Comparison of ENCODE assay signal across 14 mouse cellular contexts in the genomic region with DNA sequence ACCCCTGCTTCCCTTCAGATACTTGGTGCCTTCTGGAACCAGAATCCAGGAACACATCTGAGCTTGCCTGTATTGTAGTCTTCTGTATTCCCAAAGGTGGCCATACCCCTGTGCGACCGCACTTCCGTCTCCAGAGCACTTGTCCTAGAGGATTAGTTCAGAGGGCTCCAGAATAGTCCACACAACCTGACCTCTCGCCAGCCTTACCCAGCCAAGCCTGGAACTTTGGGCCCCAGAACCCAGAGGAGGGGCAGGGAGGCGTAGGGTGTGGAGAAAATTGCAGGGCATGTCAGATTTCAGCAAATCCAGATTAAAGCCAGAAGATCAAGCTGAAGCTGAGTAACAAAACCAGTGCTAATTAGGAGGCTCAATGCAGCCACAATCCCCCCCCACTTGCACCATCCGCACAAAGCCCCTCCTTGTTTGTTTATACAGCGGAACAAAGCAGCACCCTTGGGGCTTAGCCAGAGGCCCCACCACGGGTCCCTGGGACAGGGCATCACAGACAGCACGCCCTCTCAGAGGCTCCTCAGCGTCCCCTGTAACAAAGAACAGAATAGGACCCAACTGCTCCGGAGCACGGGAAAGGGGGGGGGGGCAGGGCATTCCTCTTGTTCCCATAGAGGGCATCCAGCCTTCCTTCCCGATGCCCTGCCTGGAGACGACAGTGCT. TPM values are rescaled to one million over a fixed set of nuclear protein-coding genes. Genes with fewer than 3 reads are reported as not detected.
A peak's percentile ranks its signal among the peaks of the same experiment; 100 is the strongest.
DNase-seq lines count a peak whose midpoint lies in the region; ATAC-seq and TF ChIP-seq lines count a peak whose summit lies in the region.
"Had no signal": no experiment of that assay in that cellular context is flagged by ENCODE, and none has a peak within 500 bp of the region (broad histone marks: within the 10 kb centered on the region; RNA-seq: fewer than 3 reads in every experiment).

No protein-coding gene starts in this region.

- 14% methylated on average over 14 of the region's 14 CpGs for WGBS in embryonic facial prominence, embryonic 13.5 days
- 10% methylated on average over 14 of the region's 14 CpGs for WGBS in hindbrain, embryonic 12.5 days
- WGBS in midbrain, embryonic 14.5 days, result 8% methylated on average over 14 of the region's 14 CpGs
- WGBS in kidney, adult 2 months, result 51% methylated on average over 14 of the region's 14 CpGs

- H3K4me1 ChIP-seq in embryonic facial prominence, embryonic 13.5 days, result peaks cover 28% of the 10 kb centered on the region
- peaks cover 30% of the 10 kb centered on the region for H3K4me1 ChIP-seq in hindbrain, embryonic 12.5 days
- H3K4me1 ChIP-seq in midbrain, embryonic 14.5 days (ENCODE audit: control insufficient read depth, insufficient read depth, low read length), result peaks cover 26% of the 10 kb centered on the region
- no peaks in the 10 kb centered on the region for H3K4me1 ChIP-seq in kidney, adult 2 months (ENCODE audit: control insufficient read depth, insufficient read depth, low read length)

- no peaks in the 10 kb centered on the region for H3K36me3 ChIP-seq in embryonic facial prominence, embryonic 13.5 days
- H3K36me3 ChIP-seq in hindbrain, embryonic 12.5 days, result no peaks in the 10 kb centered on the region
- no peaks in the 10 kb centered on the region for H3K36me3 ChIP-seq in midbrain, embryonic 14.5 days (ENCODE audit: control insufficient read depth, insufficient read depth, low read length)
- H3K36me3 ChIP-seq in kidney, adult 2 months (ENCODE audit: control insufficient read depth, insufficient read depth, low read length), result no peaks in the 10 kb centered on the region

- H3K9me3 ChIP-seq in embryonic facial prominence, embryonic 13.5 days, result peaks cover 6% of the 10 kb centered on the region; the same call in 1 of the 2 replicates
- no peaks in the 10 kb centered on the region for H3K9me3 ChIP-seq in hindbrain, embryonic 12.5 days (replicated peaks)
- H3K9me3 ChIP-seq in midbrain, embryonic 14.5 days (ENCODE audit: control insufficient read depth, low read length), result no peaks in the 10 kb centered on the region; the same call in 1 of the 2 replicates

- 0 out of 2 replicates have a peak overlapping the region, but pooled peaks have one; percentile 16 for H3K9ac ChIP-seq in embryonic facial prominence, embryonic 13.5 days
- H3K9ac ChIP-seq in hindbrain, embryonic 12.5 days, result no peak overlapping the region; the same call in 1 of the 2 replicates
- H3K9ac ChIP-seq in midbrain, embryonic 14.5 days (replicated peaks; ENCODE audit: low read length), result no peak overlapping the region

- no peak for TF ChIP-seq CTCF in brain, embryonic 14.5 days (IDR thresholded peaks at IDR 0.05; ENCODE audit: borderline replicate concordance, extremely low read depth, insufficient read depth, insufficient read length)
- no peak for TF ChIP-seq CTCF in kidney, adult 2 months (conservative IDR thresholded peaks at IDR 0.05; ENCODE audit: insufficient read depth, insufficient read length, low read depth, low read length)

- TF ChIP-seq POLR2A in brain, embryonic 14.5 days (IDR thresholded peaks at IDR 0.05; ENCODE audit: borderline replicate concordance, extremely low read depth, insufficient read depth, insufficient read length, poor library complexity, severe bottlenecking), result no peak
- no peak for TF ChIP-seq POLR2A in kidney, adult 2 months (IDR thresholded peaks at IDR 0.05; ENCODE audit: low read depth, low read length)

- no peak; the same call in 1 of the 2 replicates for ATAC-seq in embryonic facial prominence, embryonic 13.5 days (ENCODE audit: insufficient number of reproducible peaks, insufficient read depth, low FRiP score, low TSS enrichment, low read depth)
- peak; percentile 88 for ATAC-seq in hindbrain, embryonic 12.5 days (ENCODE audit: low FRiP score)
- peak; percentile 76; the same call in 1 of the 2 replicates for ATAC-seq in midbrain, embryonic 14.5 days (ENCODE audit: low FRiP score, low TSS enrichment)

- peak overlapping the region; percentile 38 for H3K4me2 ChIP-seq in embryonic facial prominence, embryonic 13.5 days
- peak overlapping the region; percentile 24; the same call in 1 of the 2 replicates for H3K4me2 ChIP-seq in hindbrain, embryonic 12.5 days (replicated peaks)
- H3K4me2 ChIP-seq in midbrain, embryonic 14.5 days (ENCODE audit: low read length), result peak overlapping the region; percentile 14

- peaks cover 25% of the 10 kb centered on the region for H3K27me3 ChIP-seq in embryonic facial prominence, embryonic 13.5 days
- 0 out of 2 replicates have a peak, but pooled peaks cover 13% of the 10 kb centered on the region for H3K27me3 ChIP-seq in hindbrain, embryonic 12.5 days
- H3K27me3 ChIP-seq in midbrain, embryonic 14.5 days (ENCODE audit: control insufficient read depth, insufficient read depth, low read length), result no peaks in the 10 kb centered on the region
- H3K27me3 ChIP-seq in kidney, adult 2 months (replicated peaks; ENCODE audit: control insufficient read depth, insufficient read depth, low read length), result no peaks in the 10 kb centered on the region

- no peak overlapping the region; the same call in 1 of the 2 replicates for H3K4me3 ChIP-seq in embryonic facial prominence, embryonic 13.5 days
- no peak overlapping the region for H3K4me3 ChIP-seq in hindbrain, embryonic 12.5 days
- H3K4me3 ChIP-seq in midbrain, embryonic 14.5 days (replicated peaks; ENCODE audit: low read depth, low read length), result no peak overlapping the region
- no peak overlapping the region for H3K4me3 ChIP-seq in kidney, adult 2 months (ENCODE audit: insufficient read depth, low read depth, low read length)
- H3K4me3 ChIP-seq: layer of hippocampus, adult 2 months had no signal

- no peak overlapping the region for H3K27ac ChIP-seq in embryonic facial prominence, embryonic 13.5 days
- H3K27ac ChIP-seq in hindbrain, embryonic 12.5 days, result peak overlapping the region; percentile 1; the same call in 1 of the 2 replicates
- H3K27ac ChIP-seq in midbrain, embryonic 14.5 days (replicated peaks; ENCODE audit: low read depth, low read length), result peak overlapping the region; percentile 3
- no peak overlapping the region for H3K27ac ChIP-seq in kidney, adult 2 months (ENCODE audit: insufficient read depth, low read depth, low read length)
- H3K27ac ChIP-seq: layer of hippocampus, adult 2 months; macrophage had no signal

- peak; percentile 88 for DNase-seq in brain, embryonic 14.5 days (ENCODE audit: low read depth)
- DNase-seq in midbrain, embryonic 14.5 days, result peak; percentile 79
- DNase-seq in cerebellum, adult 11 months, result no peak
- no peak for DNase-seq in kidney, adult 2 months
- no peak for DNase-seq in urinary bladder, postnatal 4 days (ENCODE audit: low spot score in 2 of 2)
- no peak for DNase-seq in frontal cortex, postnatal 25 days (ENCODE audit: low spot score in 2 of 2)
- DNase-seq: cerebellum, adult 9-11 months; kidney, adult 8-10 months; spleen, adult 18-20 months had no signal

RNA-seq across cellular contexts. Expression of a gene that starts 31.3 kb away (rescaled TPM):
- polyA plus RNA-seq in brain, embryonic 14.5 days (2012; rRNA removed), result 16.7 and 27.1 TPM in 2 replicates
- polyA plus RNA-seq in embryonic facial prominence, embryonic 13.5 days (2015; fragmentation: Nextera tagmentation; extraction: Ambion mirVana), result 2.3 and 3.5 TPM in 2 replicates
- 3.5 and 4.1 TPM in 2 replicates for polyA plus RNA-seq in hindbrain, embryonic 12.5 days (2016; fragmentation: Nextera tagmentation; extraction: Ambion mirVana)
- polyA plus RNA-seq in midbrain, embryonic 14.5 days (2014; fragmentation: Nextera tagmentation; extraction: Ambion mirVana), result 7.7 and 9.8 TPM in 2 replicates
- 31.0 and 38.8 TPM in 2 replicates for polyA plus RNA-seq in kidney, adult 2 months (2012; rRNA removed)

RNA-seq across cellular contexts. Expression of a gene that starts 31.6 kb away (rescaled TPM):
- polyA plus RNA-seq in brain, embryonic 14.5 days (2012; rRNA removed), result 0.32 and 0.60 TPM in 2 replicates
- polyA plus RNA-seq in embryonic facial prominence, embryonic 13.5 days (2015; fragmentation: Nextera tagmentation; extraction: Ambion mirVana), result 0.21 TPM in 1 of 2 replicates, not detected in the other
- 0.56 and 0.71 TPM in 2 replicates for polyA plus RNA-seq in hindbrain, embryonic 12.5 days (2016; fragmentation: Nextera tagmentation; extraction: Ambion mirVana)
- polyA plus RNA-seq in midbrain, embryonic 14.5 days (2014; fragmentation: Nextera tagmentation; extraction: Ambion mirVana), result 0.68 TPM in 1 of 2 replicates, not detected in the other
- polyA plus RNA-seq in kidney, adult 2 months (2012; rRNA removed), result 0.24 and 0.41 TPM in 2 replicates
- polyA plus RNA-seq: liver, adult 2 months had no signal

RNA-seq across cellular contexts. Expression of a gene that starts 47.3 kb away (rescaled TPM):
- polyA plus RNA-seq in brain, embryonic 14.5 days (2012; rRNA removed), result 1.6 TPM in 2 replicates
- 25.3 and 26.0 TPM in 2 replicates for polyA plus RNA-seq in embryonic facial prominence, embryonic 13.5 days (2015; fragmentation: Nextera tagmentation; extraction: Ambion mirVana)
- 3.7 TPM in 2 replicates for polyA plus RNA-seq in hindbrain, embryonic 12.5 days (2016; fragmentation: Nextera tagmentation; extraction: Ambion mirVana)
- 1.5 and 1.6 TPM in 2 replicates for polyA plus RNA-seq in midbrain, embryonic 14.5 days (2014; fragmentation: Nextera tagmentation; extraction: Ambion mirVana)
- polyA plus RNA-seq in kidney, adult 2 months (2012; rRNA removed), result 0.28 and 0.49 TPM in 2 replicates
- polyA plus RNA-seq: macrophage had no signal

Comparison
In these comparisons a context has a peak if more than half of its experiments do, and no peak if none do; other contexts are left out.
1. DNase-seq: peak in brain, embryonic 14.5 days (single experiment) and midbrain, embryonic 14.5 days (single experiment); none in cerebellum, adult 11 months (single experiment), kidney, adult 2 months (single experiment), urinary bladder, postnatal 4 days (0 of 2) and frontal cortex, postnatal 25 days (0 of 2).
2. H3K27ac ChIP-seq: peak in hindbrain, embryonic 12.5 days (single experiment) and midbrain, embryonic 14.5 days (single experiment); none in embryonic facial prominence, embryonic 13.5 days (single experiment) and kidney, adult 2 months (single experiment).
3. Peak in every context shown above with its lines, with median percentiles within 50 percentile points of each other: H3K4me2 ChIP-seq.